Mouse (Mus musculus): ENCODE data around the gene Bend7. TPM values are rescaled to one million over a fixed set of nuclear protein-coding genes. Genes with fewer than 3 reads are reported as not detected.

The Bend7 gene
- 8.7 and 8.9 TPM in 2 replicates for polyA plus RNA-seq (2014; fragmentation: Nextera tagmentation; extraction: Ambion mirVana)

GRCm38 (mm10) chr2:4717769-4718661 lies at the start of gene Bend7:
Bend7 (plus strand) TSS chr2:4717831.
- Histone ChIP-seq H3K27me3 (ENCODE audit: control insufficient read depth, insufficient read depth, low read length) (no peaks in the 10 kb centered on the region), H3K4me2 (replicated peaks) (peak within 1 kb of the TSS; percentile 79), H3K4me1 (replicated peaks; ENCODE audit: control insufficient read depth, insufficient read depth, low read length) (peaks cover 8% of the 10 kb centered on the region; the same call in 1 of the 2 replicates), H3K9me3 (ENCODE audit: control insufficient read depth, low read length) (no peaks in the 10 kb centered on the region), H3K27ac (peak within 1 kb of the TSS; percentile 84), H3K9ac (peak within 1 kb of the TSS; percentile 82), H3K36me3 (replicated peaks; ENCODE audit: control insufficient read depth, insufficient read depth) (no peaks in the 10 kb centered on the region), H3K4me3 (replicated peaks; ENCODE audit: low read length) (peak within 1 kb of the TSS; percentile 89)
- WGBS, result 2% methylated on average over 68 of the region's 124 CpGs
- DNase-seq (ENCODE audit: low spot score) (peak; percentile 26), ATAC-seq (ENCODE audit: low FRiP score) (peak; percentile 73)

- ATAC-seq (ENCODE audit: low FRiP score), result no peak
- 71% methylated on average over 2 of the region's 2 CpGs for WGBS
These were observed 49.0 kb upstream of the Bend7 start for GRCm38 (mm10) chr2:4668626-4669025.

GRCm38 (mm10) chr2:4669701-4670100 lies 47.9 kb upstream of the Bend7 start:
- Histone ChIP-seq H3K4me1 (replicated peaks; ENCODE audit: control insufficient read depth, insufficient read depth, low read length) (no peaks in the 10 kb centered on the region), H3K27me3 (ENCODE audit: control insufficient read depth, insufficient read depth, low read length) (no peaks in the 10 kb centered on the region), H3K36me3 (replicated peaks; ENCODE audit: control insufficient read depth, insufficient read depth) (no peaks in the 10 kb centered on the region), H3K27ac (no peak overlapping the region), H3K4me3 (replicated peaks; ENCODE audit: low read length) (no peak overlapping the region), H3K9me3 (ENCODE audit: control insufficient read depth, low read length) (no peaks in the 10 kb centered on the region), H3K4me2 (replicated peaks) (no peak overlapping the region), H3K9ac (no peak overlapping the region)
- WGBS, result 93% methylated on average over 8 of the region's 8 CpGs
- ATAC-seq (ENCODE audit: low FRiP score) (no peak), DNase-seq (ENCODE audit: low spot score) (no peak)

More at GRCm38 (mm10) chr2:4668626-4669025, 49.0 kb upstream of the Bend7 start:
- no peaks in the 10 kb centered on the region for H3K4me1 ChIP-seq (replicated peaks; ENCODE audit: control insufficient read depth, insufficient read depth, low read length)
- no peak overlapping the region for H3K27ac ChIP-seq
- DNase-seq (ENCODE audit: low spot score), result no peak
- H3K9ac ChIP-seq, result no peak overlapping the region
- no peaks in the 10 kb centered on the region for H3K27me3 ChIP-seq (ENCODE audit: control insufficient read depth, insufficient read depth, low read length)
- no peak overlapping the region for H3K4me3 ChIP-seq (replicated peaks; ENCODE audit: low read length)
- no peaks in the 10 kb centered on the region for H3K36me3 ChIP-seq (replicated peaks; ENCODE audit: control insufficient read depth, insufficient read depth)
- H3K4me2 ChIP-seq (replicated peaks), result no peak overlapping the region
- no peaks in the 10 kb centered on the region for H3K9me3 ChIP-seq (ENCODE audit: control insufficient read depth, low read length)

DNA sequence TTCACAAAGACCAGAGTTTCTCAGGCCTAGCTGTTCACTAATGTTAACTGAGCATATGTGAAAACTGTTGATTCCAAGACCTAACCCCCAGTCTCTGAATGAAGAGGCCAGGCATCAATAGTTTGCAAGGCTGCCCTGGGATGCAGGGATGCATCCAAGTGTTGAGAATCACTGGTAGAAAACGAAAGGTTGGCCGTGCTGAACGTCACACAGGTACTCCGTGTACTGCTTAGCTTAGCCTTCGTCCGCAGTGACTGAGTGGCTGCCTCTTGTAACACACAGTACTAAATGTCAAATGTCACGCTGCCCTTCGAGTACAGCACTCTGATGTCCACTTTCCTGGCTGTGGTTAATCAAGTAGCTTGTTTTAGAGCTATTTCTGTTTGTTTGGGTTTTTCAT lies 46.0 kb upstream of the Bend7 start:
- no peak for ATAC-seq (ENCODE audit: low FRiP score)
- Histone ChIP-seq H3K27ac (no peak overlapping the region), H3K9me3 (ENCODE audit: control insufficient read depth, low read length) (no peaks in the 10 kb centered on the region), H3K27me3 (ENCODE audit: control insufficient read depth, insufficient read depth, low read length) (no peaks in the 10 kb centered on the region), H3K36me3 (replicated peaks; ENCODE audit: control insufficient read depth, insufficient read depth) (no peaks in the 10 kb centered on the region), H3K9ac (no peak overlapping the region), H3K4me2 (replicated peaks) (no peak overlapping the region), H3K4me1 (replicated peaks; ENCODE audit: control insufficient read depth, insufficient read depth, low read length) (no peaks in the 10 kb centered on the region), H3K4me3 (replicated peaks; ENCODE audit: low read length) (no peak overlapping the region)
- 89% methylated on average over 8 of the region's 8 CpGs for WGBS
- DNase-seq (ENCODE audit: low spot score), result no peak

DNA sequence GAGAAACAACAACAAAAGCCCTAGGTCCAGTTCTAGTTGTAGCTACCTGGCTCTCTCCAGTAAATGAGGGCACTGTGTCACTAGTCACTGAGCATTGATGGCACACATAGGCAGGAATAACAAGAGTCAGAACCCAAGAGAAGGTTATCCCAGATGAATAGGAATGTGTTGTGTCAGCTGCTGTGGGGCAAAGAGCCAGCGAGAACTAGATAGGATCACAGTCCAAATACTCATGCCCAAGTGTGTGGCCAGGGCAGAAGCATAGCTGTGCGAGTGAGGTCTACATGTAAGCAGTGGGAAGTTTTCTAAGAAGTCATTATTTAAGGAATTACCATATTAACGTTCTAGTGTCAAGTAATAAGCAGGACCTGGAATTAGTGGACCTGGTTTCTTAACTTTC lies 37.7 kb upstream of the Bend7 start:
- ATAC-seq (ENCODE audit: low FRiP score), result no peak

DNA sequence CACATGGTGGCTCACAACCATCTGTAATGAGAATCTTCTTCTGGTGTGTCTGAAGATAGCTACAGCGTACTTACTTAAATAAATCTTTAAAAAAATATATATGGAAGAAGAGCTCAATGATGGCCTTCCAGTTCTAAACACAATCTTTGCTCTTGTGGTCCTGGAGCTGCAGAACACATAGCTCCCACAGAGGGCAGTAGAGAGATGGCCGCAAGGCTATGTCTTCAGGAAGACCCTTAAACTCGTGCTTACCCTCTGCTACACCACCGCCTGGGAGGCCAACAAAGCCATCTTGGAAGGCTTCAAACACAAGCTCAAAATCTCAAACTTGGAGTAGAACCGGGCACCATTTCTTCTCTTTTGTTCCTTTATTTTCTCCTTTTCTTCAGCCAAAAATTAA lies 6.4 kb upstream of the Bend7 start:
- DNase-seq (ENCODE audit: low spot score), result no peak
- 49% methylated on average over 5 of the region's 5 CpGs for WGBS

More for the DNA sequence above, 37.7 kb upstream of the Bend7 start:
- H3K4me1 ChIP-seq (replicated peaks; ENCODE audit: control insufficient read depth, insufficient read depth, low read length), result no peaks in the 10 kb centered on the region
- no peak overlapping the region for H3K27ac ChIP-seq
- WGBS, result 84% methylated on average over 3 of the region's 3 CpGs
- H3K4me3 ChIP-seq (replicated peaks; ENCODE audit: low read length), result no peak overlapping the region
- no peaks in the 10 kb centered on the region for H3K36me3 ChIP-seq (replicated peaks; ENCODE audit: control insufficient read depth, insufficient read depth)
- no peaks in the 10 kb centered on the region for H3K27me3 ChIP-seq (ENCODE audit: control insufficient read depth, insufficient read depth, low read length)
- H3K9me3 ChIP-seq (ENCODE audit: control insufficient read depth, low read length), result no peaks in the 10 kb centered on the region
- DNase-seq (ENCODE audit: low spot score), result no peak
- no peak overlapping the region for H3K4me2 ChIP-seq (replicated peaks)
- no peak overlapping the region for H3K9ac ChIP-seq

GRCm38 (mm10) chr2:4717081-4717768 lies 406 bp upstream of the Bend7 start:
- peak; percentile 78 for ATAC-seq (ENCODE audit: low FRiP score)
- H3K27ac ChIP-seq, result 0 out of 2 replicates have a peak overlapping the region, but pooled peaks have one; percentile 84
- peak overlapping the region; percentile 82 for H3K9ac ChIP-seq
- H3K4me3 ChIP-seq (replicated peaks; ENCODE audit: low read length), result peak overlapping the region; percentile 89
- WGBS, result 3% methylated on average over 44 of the region's 49 CpGs
- no peaks in the 10 kb centered on the region for H3K27me3 ChIP-seq (ENCODE audit: control insufficient read depth, insufficient read depth, low read length)
- no peaks in the 10 kb centered on the region for H3K36me3 ChIP-seq (replicated peaks; ENCODE audit: control insufficient read depth, insufficient read depth)
- H3K4me2 ChIP-seq (replicated peaks), result peak overlapping the region; percentile 79
- no peaks in the 10 kb centered on the region for H3K9me3 ChIP-seq (ENCODE audit: control insufficient read depth, low read length)
- peaks cover 8% of the 10 kb centered on the region; the same call in 1 of the 2 replicates for H3K4me1 ChIP-seq (replicated peaks; ENCODE audit: control insufficient read depth, insufficient read depth, low read length)
- peak; percentile 38 for DNase-seq (ENCODE audit: low spot score)

More for the DNA sequence above, 6.4 kb upstream of the Bend7 start:
- Histone ChIP-seq H3K27ac (no peak overlapping the region), H3K27me3 (ENCODE audit: control insufficient read depth, insufficient read depth, low read length) (no peaks in the 10 kb centered on the region), H3K4me1 (replicated peaks; ENCODE audit: control insufficient read depth, insufficient read depth, low read length) (no peaks in the 10 kb centered on the region), H3K4me3 (replicated peaks; ENCODE audit: low read length) (no peak overlapping the region), H3K4me2 (replicated peaks) (no peak overlapping the region), H3K9ac (no peak overlapping the region), H3K36me3 (replicated peaks; ENCODE audit: control insufficient read depth, insufficient read depth) (no peaks in the 10 kb centered on the region), H3K9me3 (ENCODE audit: control insufficient read depth, low read length) (no peaks in the 10 kb centered on the region)
- no peak for ATAC-seq (ENCODE audit: low FRiP score)

DNA sequence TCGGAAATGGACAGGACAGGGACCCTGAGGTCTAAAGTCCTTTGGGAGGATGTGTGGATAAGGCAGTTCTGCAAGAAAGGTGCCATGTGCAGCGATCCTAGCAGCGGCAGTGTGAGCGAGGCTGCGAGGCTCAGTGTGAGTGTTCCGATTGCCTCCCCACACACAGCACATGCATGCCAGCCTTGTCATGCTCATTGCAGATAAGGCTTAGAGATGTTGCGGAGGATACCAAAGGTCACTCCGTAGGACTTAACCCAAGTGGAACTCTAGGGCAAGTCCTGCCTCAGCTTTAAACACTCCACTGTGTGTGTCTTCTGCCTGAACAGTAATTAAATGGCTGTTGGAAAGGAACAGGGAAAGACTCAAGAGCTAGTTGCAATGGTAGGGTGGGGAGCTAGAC lies 5.5 kb downstream of the Bend7 start:
- DNase-seq (ENCODE audit: low spot score) (no peak), ATAC-seq (ENCODE audit: low FRiP score) (no peak)
- Histone ChIP-seq H3K27ac (no peak overlapping the region), H3K36me3 (replicated peaks; ENCODE audit: control insufficient read depth, insufficient read depth) (no peaks in the 10 kb centered on the region), H3K4me3 (replicated peaks; ENCODE audit: low read length) (no peak overlapping the region), H3K4me2 (replicated peaks) (no peak overlapping the region), H3K9ac (no peak overlapping the region), H3K9me3 (ENCODE audit: control insufficient read depth, low read length) (no peaks in the 10 kb centered on the region), H3K27me3 (ENCODE audit: control insufficient read depth, insufficient read depth, low read length) (no peaks in the 10 kb centered on the region), H3K4me1 (replicated peaks; ENCODE audit: control insufficient read depth, insufficient read depth, low read length) (peaks cover 8% of the 10 kb centered on the region; the same call in 1 of the 2 replicates)
- 93% methylated on average over 8 of the region's 8 CpGs for WGBS

DNA sequence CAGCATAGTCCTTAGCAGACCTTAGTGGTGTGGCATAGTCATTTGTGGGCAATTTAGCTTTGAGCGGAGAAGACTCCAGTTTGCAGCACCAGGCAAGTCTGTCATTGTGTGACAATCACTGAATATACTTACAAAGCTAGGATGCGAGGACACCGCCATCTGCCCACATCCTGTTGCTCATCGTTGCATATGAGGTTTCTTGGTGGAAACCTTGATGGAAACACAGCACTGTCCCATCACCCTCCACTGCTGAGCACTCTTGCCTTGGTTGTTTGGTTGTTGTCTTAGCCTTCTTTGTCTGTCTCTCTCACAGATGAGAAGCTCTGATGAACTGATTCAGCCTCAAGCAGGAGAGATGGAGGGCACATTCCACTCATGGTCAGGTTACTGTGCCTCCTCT lies 12.5 kb downstream of the Bend7 start:
- H3K36me3 ChIP-seq (replicated peaks; ENCODE audit: control insufficient read depth, insufficient read depth), result no peaks in the 10 kb centered on the region
- DNase-seq (ENCODE audit: low spot score), result no peak
- no peaks in the 10 kb centered on the region for H3K4me1 ChIP-seq (replicated peaks; ENCODE audit: control insufficient read depth, insufficient read depth, low read length)
- 91% methylated on average over 4 of the region's 4 CpGs for WGBS
- no peaks in the 10 kb centered on the region for H3K9me3 ChIP-seq (ENCODE audit: control insufficient read depth, low read length)
- no peaks in the 10 kb centered on the region for H3K27me3 ChIP-seq (ENCODE audit: control insufficient read depth, insufficient read depth, low read length)
- no peak for ATAC-seq (ENCODE audit: low FRiP score)
- no peak overlapping the region for H3K4me2 ChIP-seq (replicated peaks)
- H3K27ac ChIP-seq, result no peak overlapping the region
- no peak overlapping the region for H3K9ac ChIP-seq
- no peak overlapping the region for H3K4me3 ChIP-seq (replicated peaks; ENCODE audit: low read length)
